Mouse (Mus musculus): ENCODE data around the gene Stambpl1.

Stambpl1 gene

GRCm38 (mm10) chr19:34240273-34241039, 48.4 kb downstream of the Stambpl1 start:
- DNase-seq (ENCODE audit: inconsistent ontology term), result no peak

- no peak for DNase-seq (ENCODE audit: inconsistent ontology term)
These were observed 49.4 kb downstream of the Stambpl1 start for GRCm38 (mm10) chr19:34241247-34241915.

GRCm38 (mm10) chr19:34242925-34243324, 50.9 kb downstream of the Stambpl1 start:
- no peak for DNase-seq (ENCODE audit: inconsistent ontology term)

- DNase-seq (ENCODE audit: inconsistent ontology term), result peak; percentile 73
These were observed 52.0 kb downstream of the Stambpl1 start for GRCm38 (mm10) chr19:34244056-34244455.

- DNase-seq (ENCODE audit: inconsistent ontology term), result no peak
These were observed 56.5 kb downstream of the Stambpl1 start for GRCm38 (mm10) chr19:34248558-34248957.

GRCm38 (mm10) chr19:34250621-34251020, 58.6 kb downstream of the Stambpl1 start:
- DNase-seq (ENCODE audit: inconsistent ontology term), result no peak

- DNase-seq (ENCODE audit: inconsistent ontology term), result no peak
These were observed 59.9 kb downstream of the Stambpl1 start for GRCm38 (mm10) chr19:34251900-34252299.

GRCm38 (mm10) chr19:34252450-34252849, 60.4 kb downstream of the Stambpl1 start:
- DNase-seq (ENCODE audit: inconsistent ontology term), result no peak

GRCm38 (mm10) chr19:34254101-34254879, 62.3 kb downstream of the Stambpl1 start:
- DNase-seq (ENCODE audit: inconsistent ontology term), result peak; percentile 87

GRCm38 (mm10) chr19:34254880-34255681, 63.1 kb downstream of the Stambpl1 start, which contains the start of gene Acta2:
Acta2 (minus strand) TSS chr19:34255590.
- DNase-seq (ENCODE audit: inconsistent ontology term), result peak; percentile 88

GRCm38 (mm10) chr19:34256149-34256548, 64.1 kb downstream of the Stambpl1 start:
- DNase-seq (ENCODE audit: inconsistent ontology term), result no peak

GRCm38 (mm10) chr19:34256936-34257335, 64.9 kb downstream of the Stambpl1 start:
- DNase-seq (ENCODE audit: inconsistent ontology term), result no peak

- no peak for DNase-seq (ENCODE audit: inconsistent ontology term)
These were observed 70.4 kb downstream of the Stambpl1 start for GRCm38 (mm10) chr19:34262273-34262974.

GRCm38 (mm10) chr19:34265604-34266193, 73.7 kb downstream of the Stambpl1 start:
- DNase-seq (ENCODE audit: inconsistent ontology term), result peak; percentile 94

GRCm38 (mm10) chr19:34268991-34269390, 77.0 kb downstream of the Stambpl1 start:
- DNase-seq (ENCODE audit: inconsistent ontology term), result no peak

GRCm38 (mm10) chr19:34270106-34270726, 78.2 kb downstream of the Stambpl1 start:
- DNase-seq (ENCODE audit: inconsistent ontology term), result no peak

GRCm38 (mm10) chr19:34270824-34271464, 78.9 kb downstream of the Stambpl1 start:
- DNase-seq (ENCODE audit: inconsistent ontology term), result no peak

GRCm38 (mm10) chr19:34273073-34273472, 81.0 kb downstream of the Stambpl1 start:
- no peak for DNase-seq (ENCODE audit: inconsistent ontology term)

- DNase-seq (ENCODE audit: inconsistent ontology term), result no peak
These were observed 86.0 kb downstream of the Stambpl1 start for GRCm38 (mm10) chr19:34278078-34278477.
